Mouse (Mus musculus) CD4-positive, CD25-positive, alpha-beta regulatory T cell, adult 2 months (primary cell): ENCODE data around the gene Gm20388.

ENCODE experiments used
- DNase-seq: peaks from one replicate; pipeline ENCODE4 v3.0.0-alpha.2; 2012; ENCODE audit warnings: low read depth, low spot score

Gene Gm20388

DNA sequence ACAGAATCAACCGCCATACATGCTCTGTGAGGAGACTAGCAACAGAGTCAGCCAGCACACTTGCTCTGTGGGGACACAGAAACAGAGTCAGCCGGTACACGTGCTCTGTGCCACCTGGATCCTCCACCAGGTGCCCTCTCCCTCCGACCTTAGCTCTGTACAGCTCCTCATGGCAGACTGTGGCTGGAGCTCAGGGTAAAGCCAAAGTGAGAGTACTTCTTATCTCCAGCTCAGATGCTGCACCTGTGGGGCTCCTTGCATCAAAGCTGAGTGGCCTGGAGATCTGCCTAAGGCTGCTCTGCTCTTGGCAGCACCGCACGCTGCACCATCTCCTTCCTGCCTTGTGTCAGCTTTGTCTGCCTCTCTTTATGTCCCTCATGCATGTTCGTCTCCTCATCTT lies 4279.7 kb downstream of the Gm20388 start:
- no peak for DNase-seq

DNA sequence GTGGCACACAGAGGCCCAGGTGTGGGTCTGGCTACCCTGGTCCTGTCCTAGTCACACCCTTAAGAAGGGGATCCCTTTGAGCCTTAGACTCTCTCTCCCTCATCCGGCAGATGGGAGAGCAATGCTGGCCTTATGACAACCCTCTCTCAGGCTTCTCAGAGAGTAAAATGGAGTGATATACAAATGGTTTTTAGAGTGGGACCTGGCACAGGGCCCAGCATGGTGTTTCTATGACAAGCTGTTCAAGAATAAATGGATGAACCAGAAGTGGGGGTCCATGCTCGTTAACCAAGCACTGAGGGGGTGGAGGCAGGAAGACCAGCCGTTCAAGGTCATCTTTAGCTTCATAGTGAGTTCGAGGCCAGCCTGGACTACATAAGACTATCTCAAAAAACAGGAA lies 4281.6 kb downstream of the Gm20388 start:
- no peak for DNase-seq

DNA sequence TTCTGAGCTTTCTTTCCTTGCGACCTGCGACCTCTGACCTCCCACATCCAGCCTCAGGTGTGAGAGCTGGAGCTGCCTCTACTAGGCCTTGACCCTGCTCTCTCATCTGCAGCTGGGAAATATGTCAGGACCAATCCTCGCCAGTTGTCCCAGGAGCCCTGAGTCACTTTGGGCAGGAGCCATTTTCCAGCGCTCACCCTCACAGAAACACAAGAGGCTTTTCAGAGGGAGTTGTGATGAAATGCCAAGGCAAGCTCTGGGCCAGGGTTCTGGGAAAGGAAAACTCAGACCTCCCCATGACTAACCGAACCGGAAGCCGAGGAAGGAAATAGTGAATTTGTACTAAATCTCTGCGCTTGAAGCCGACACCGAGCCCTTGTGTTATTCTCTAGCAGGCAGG lies 4282.3 kb downstream of the Gm20388 start:
- no peak for DNase-seq

DNA sequence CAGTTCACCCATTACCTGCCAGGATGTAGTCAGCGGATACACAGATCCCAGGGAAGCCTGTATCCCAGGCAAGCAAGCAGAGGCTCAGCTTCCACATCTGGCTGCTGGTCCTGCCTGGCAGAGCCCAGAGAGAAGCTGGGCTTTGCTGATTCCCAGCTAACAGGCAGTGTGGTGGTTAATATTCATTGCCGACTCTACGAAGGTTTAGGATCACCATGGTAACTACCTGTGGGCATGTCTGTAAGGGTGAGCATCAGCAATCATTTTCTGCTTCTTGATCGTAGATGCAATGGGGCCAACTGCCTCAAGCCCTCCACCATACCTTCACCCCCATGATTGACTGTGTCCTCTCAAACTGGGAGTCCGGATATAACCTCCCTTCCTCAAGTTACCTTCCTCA lies 4283.4 kb downstream of the Gm20388 start:
- DNase-seq = no peak

DNA sequence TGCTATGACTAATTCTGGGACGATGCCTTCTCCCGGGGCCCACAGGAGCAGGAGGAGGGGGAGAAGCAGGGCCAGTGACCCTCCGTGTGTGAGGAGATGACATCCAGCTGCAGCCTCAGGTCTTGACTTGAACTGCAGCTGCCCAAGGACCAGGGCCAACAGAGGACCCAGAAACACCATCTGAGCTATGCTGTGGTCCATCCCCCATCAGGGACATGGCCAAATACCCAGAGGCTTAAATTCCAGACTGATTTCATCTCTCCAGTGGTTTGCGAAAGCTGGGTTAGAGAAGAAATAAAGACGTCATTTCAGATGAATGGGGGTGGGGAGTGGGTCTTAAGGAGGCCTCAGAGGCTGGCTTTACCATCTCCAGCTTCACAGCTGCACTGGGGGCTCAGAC lies 4285.6 kb downstream of the Gm20388 start:
- DNase-seq = no peak

DNA sequence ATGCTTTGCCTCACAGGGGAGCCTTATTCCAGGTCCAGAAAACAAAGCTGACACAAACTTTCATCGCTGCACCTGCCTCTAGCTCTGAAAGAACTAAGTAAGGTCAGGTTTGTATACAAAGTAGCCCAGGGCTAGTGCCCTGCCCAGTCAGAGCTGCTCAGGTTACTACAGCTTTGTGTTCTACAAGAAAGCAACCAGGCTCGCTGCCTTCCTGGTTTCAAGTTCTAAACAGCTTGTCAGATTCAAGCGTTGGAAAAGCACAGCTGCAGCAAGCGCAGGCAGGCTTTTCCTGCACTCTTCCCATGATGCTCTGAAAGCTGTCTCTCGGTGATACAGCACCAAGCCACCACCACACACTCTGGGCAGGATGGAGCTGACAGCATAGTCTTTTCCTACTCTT lies 4286.2 kb downstream of the Gm20388 start:
- DNase-seq = no peak

DNA sequence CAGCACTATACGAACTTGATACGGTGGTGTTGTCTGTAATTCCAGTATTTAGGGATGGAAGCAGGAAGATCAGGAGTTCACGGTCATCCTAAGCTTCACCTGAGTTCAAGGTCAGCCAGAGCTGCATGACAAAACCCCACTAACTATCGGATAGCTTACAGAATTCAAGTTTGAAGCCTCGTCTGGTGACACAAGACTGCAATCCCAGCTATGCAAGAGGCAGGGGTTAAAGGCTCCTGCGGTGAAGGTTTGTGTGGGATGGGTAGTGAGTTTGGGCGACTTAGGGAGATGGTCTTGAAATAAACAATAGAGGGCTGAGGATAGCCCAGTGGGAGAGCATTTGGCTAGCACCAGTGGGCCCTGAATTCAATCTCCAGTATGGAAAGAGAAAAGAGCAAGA lies 4287.6 kb downstream of the Gm20388 start:
- no peak for DNase-seq

DNA sequence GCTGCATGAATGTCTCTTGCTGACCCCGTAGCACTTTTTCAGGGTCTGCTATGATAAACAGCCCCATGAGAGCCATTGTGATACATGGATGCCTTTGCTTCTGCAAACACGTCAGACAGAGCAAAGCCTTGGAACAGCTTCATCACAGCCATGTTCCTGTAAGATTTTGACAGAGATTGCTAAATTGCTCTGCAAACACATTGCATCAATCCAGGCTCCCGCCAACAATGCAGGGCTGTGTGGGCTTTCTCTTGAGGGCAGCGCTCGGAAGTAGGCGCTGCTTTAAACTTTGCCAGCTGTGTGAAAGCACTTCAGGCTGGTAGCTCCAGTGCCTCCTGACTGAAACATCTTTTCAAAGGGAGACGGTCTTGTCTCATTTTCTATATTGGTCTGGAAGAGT lies 4289.8 kb downstream of the Gm20388 start:
- no peak for DNase-seq

DNA sequence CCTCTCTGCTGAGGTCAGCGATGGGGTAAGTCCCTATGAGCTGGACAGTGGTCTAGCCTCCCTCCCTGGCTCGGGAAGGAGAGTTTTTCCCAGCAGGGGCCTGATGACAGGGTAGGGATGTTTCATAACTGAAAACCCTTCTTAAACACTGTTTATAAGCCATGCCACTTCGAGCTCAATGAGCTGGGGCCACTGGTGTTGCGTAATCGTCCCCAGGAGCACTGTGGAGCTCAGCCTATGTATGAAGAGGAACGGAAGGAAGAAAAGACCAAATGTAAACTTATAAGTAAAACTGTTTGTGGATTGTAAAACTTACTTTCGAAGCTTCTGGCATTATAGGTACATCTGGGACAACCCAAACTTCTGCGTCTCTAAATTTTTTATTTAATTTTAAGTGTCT lies 4291.1 kb downstream of the Gm20388 start:
- no peak for DNase-seq

DNA sequence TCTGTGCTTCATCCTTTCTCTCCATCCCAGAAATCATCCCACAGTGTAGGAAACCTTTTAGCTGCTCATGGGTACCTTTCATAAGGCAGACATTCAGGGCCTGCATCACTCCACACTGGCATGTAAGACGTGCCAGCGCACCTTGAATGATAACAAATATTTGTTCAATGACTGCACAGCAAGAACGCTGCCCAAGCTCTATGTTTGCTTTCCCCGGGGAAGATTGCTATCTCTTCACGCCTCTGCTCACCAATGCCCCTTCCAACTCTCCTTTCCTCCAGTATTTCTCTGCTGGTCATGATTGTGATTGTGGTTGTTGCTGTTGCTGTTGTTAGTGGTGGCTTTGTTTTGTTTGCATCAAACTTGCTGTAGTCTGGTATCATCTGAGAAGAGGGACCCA lies 4292.3 kb downstream of the Gm20388 start:
- no peak for DNase-seq

DNA sequence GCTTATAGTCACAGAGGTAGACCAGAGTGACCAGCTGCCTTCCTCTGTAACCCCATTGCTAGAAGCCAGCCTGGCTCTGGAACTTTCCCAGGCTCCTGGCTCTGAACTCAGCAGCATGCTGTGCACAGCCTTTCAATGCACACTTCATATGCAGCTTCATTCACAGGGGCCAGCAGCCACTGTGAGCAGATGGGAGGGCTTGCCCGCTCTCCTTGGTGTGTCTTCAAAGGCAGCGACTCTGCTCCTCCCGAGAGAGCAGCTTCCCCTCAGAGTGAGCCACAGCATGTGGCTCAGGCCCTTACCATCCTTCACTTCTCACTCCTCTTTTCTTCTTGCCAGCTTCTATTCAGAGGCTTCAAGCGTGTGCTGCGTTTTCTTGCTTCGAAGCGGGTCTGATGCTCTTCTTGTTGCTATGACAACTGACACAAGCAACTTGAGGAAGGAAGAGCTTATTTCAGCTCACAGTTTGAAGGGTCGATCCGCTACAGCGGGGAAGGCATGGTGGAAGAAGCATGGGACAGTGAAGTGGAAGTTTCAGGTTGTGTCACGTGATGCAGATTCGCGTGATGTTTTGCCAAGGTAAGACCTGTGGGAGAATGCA lies 4293.5 kb downstream of the Gm20388 start:
- DNase-seq = no peak

DNA sequence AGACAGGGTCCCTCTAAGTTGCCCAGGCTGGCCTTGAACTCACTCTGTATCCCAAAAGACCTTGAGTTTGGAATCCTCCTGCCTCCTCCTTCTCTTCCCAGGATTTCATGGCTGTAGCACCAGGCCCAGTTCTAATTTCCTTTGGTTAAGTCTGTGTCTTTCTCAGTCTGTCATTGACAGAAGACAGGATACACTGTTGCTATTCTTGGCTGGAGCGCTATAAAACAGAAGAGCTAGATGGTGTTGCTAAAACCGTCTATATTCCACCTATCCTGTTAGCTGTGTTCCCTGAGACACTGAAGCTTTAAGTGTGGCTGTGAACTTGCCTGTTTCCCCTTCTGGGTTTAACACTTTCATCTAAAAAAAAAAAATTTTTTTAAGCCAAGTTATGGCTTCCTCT lies 4301.5 kb downstream of the Gm20388 start:
- DNase-seq = no peak

DNA sequence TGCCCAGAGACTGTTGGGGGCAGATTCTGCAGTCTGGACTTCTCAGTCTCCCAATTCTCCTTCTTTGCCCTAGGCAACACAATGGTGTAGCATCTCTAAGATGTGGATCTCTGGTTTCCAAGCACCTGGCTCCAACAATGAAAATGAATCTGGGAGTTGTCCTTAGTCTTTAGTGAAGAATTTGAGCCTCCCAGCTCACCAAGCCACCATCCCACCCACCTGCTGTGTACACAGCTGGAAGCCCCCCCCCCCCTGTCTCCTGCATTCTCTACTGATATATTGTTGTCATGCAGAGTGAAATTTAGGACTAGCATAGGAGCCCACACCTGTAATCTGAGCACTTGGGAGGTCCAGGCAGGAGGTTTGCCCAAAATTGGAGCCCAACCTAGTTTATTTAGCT lies 4306.3 kb downstream of the Gm20388 start:
- no peak for DNase-seq

DNA sequence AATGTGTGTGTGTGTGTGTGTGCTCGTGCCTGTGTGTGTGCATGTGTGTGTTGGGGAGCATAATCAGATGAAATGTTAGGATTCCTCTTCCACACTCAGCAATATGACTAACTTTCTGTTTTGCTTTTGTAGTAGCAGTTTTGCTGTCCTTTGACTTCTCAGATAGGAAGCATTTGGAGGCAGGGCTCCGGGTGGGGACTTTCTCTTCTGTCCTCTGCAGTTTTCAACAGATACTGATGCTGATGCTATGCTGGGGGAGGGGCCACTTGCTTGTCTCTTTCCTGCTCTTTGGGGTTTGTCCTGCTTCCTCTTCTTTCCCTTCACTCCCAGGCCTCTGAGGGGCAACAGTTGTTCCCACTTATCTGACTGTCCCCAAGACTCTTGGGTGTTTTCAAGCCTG lies 4319.2 kb downstream of the Gm20388 start:
- no peak for DNase-seq

DNA sequence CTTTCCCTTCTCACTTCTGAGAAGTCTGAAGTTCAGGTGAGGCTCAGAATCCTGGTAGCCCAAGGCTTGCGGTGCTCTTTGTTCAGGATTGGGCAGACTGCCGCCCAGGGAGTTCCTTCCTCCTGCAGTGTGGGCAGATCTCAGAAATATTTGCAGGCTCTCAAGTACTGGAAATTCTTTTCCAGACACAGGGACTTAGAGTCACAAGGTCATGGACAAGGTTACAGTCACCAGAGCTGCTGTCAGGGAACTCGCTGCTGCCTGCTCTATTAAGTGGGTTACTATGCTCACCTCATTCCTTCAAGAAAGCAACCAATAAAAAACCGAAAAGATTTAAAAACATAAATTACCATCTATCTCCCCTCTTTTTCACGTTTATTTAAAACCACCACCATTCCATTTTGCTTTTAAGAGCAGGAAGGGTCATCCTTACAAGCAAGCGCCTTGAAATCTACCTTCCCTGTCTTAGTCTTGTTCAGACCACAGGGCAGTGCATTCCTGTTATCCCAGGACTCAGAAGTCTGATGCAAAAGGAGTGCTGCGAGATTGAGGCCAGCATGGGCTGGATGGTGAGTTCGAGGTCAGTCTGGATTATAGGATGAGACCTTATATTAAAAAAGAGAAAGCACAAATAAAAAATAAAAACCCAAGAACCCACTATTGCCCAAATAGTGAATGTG lies 4320.0 kb downstream of the Gm20388 start:
- no peak for DNase-seq

DNA sequence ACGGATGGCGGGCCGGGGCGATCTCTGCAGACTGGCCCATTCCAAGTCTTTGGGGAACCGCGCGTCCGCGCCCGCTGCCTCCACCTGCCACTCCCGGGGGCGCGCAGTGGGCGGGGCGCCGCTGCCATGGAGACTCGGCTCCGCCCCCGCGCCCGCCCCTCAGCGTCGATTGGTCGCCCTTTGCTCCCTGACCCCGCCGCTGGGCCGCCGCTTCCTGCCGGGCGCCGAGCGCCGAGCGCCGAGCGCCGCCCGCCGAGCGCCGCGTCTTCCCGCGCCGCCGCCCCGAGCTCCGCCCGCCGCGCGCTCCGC lies 4320.5 kb downstream of the Gm20388 start, which contains the start of gene Galnt2:
Gene Galnt2 (plus strand): TSS at position 216 of the 309 bp plus-strand sequence.
- peak; percentile 91 for DNase-seq

DNA sequence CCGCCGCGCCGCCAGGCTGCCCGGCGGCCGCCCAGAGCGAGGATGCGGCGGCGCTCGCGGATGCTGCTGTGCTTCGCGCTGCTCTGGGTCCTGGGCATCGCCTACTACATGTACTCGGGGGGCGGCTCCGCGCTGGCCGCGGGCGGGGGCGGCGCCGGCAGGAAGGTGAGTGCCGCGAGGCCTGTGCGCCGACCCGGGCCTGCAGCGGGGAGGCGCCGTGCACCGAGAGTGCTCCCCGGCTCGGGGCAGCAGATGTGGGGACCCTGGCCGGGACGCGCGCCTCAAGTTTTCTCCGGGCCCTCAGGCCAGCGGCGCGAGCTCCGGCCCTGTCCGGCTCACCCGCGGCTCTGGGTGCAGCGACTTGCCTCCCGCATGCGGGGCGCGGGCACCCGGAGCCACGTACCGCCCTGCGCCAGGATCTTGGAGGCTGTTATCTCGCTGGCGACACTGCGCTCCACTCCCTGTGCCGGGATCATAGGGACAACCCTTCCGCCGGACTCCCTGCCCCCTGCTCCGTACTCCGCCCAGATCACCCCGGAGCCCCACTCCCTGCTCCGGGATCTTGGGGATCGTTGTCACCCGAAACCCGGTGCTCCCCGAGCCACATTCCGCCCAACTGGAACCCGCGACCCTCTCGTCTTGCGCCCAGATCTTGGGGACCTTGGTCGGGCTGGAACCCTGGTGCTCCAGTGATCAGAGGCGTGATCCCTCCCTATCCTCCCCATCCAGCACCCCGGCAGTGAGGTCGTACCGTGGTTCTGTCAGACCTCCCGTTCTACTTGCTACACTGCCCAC lies 4321.0 kb downstream of the Gm20388 start:
- DNase-seq = peak; percentile 30

DNA sequence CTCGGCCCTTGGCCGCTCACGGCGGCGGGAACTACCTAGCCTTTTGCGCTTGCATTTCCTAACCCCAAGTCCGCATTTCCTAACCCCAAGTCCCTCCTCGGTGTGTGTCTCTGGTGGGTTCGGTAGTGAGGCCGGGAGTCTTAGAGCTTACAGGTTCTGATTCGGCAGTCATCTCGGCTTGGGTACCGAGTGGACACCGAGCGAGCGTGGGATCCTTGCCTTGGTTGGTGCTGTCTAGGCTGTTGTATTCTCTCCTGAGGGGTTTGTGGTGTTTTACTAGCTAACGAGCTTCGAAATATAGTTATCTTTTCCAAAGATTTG lies 4321.6 kb downstream of the Gm20388 start:
- no peak for DNase-seq

DNA sequence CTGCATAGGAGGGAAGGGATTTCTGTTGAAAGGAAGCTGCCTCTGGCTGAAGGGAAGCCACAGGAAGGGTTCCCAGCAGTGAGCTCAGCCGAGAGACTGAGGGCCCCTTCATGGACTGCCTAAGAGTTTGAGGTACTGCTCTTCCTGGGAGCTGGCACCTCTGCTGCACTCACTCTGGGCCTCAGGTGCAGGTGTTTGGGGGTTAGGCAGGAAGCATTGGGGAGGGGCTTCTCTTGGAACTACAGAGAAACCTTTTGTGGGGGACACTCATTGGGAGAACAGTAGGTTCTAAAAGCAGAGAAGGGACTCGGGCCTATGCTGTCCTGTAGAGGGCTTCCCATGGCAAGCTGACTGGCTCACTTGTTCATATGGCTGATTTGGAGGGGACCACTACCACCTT lies 4323.9 kb downstream of the Gm20388 start:
- DNase-seq = no peak

DNA sequence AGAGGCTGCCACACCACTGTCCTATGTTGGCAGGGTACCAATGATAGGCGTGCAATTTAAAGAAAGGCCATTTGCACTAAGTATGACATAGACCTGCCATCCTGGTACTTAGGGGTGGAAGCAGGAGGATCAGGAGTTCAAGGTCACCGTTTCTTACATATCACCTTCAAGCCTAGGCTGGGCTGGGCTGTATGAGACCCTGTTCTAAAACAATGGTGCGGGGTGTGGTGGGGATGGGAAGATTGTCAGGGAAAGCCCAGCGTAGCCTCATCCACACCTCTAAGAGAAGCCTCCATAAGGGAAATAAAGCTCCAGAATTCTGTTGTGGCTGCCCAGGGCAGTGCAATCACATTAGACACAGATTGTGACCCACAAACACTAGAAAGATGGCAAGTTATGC lies 4324.9 kb downstream of the Gm20388 start:
- no peak for DNase-seq

DNA sequence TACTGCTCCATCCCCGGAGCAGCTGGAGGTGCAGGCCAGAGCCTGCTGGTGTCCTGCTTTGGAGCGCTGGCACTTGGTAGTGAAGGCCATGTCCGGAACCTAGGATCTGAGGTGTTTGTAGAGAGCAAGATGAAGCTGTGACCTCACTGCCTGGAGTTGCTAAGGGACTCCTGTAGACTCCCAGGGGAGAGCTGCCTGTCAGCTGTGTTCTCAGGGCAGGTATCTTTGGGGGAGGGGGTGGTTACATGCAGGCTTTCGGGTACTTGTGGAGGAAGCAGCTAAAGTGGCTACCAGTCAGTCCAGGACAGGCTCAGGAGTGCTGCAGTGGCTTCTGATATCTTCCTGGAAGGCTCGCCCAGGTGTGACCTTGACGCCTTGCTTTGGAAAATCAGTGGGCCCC lies 4328.7 kb downstream of the Gm20388 start:
- DNase-seq = no peak

DNA sequence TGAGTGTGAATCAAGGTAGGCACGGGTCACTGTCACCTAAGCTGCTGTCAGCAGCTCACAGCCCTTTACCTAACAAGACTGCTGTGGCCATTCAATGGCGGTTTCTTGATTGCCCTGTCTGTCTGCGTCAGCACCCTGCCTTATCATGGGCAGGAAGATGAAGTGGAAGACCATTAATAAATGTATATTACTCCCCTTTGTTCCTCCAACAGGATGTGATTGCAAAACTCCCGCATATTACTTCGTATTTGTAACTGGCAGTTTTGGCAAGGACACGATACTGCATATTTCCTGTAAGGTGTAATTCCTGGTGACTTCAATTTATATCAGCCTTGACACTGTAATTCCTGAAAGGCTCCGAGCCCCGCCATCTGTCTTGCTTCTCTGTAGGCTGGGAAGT lies 4330.3 kb downstream of the Gm20388 start:
- DNase-seq = no peak

DNA sequence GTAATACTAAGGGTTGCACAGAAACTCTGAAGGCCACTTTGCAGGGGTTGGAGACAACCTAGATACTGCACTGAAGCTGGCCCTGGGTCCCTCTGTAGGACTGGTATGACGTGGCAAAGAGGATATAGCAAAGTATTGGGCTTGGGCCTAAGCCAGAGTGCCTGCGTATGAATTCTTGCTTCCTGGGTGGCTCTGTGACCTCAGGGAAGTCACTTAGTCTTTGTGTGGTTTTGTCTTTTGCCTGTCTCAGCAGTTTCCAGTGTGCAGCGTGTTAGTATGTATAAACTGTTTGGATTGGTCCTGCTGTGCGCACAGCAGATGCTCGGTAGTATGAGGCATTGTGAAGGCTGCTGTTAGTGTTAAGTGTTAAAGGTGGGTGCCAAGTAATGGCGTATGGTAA lies 4331.6 kb downstream of the Gm20388 start:
- DNase-seq = peak; percentile 84
